Mouse (Mus musculus): ENCODE measurements at regions not wholly inside any gene's neighbourhood (a gene's known extent, or its start where the extent isn't known, plus 50 kb on each side); places are given as distances from the start of the nearest gene placed in this dataset.

GRCm38 (mm10) chrX:167149400-167149799, 59.7 kb downstream of the Tmsb4x start:
- TF ChIP-seq CTCF (IDR thresholded peaks at IDR 0.05; ENCODE audit: low read depth) (no peak), EP300 (IDR thresholded peaks at IDR 0.05; ENCODE audit: low read depth) (no peak)

All from liver, embryonic 14.5 days (tissue).